In genomic region chr5:136790570-136791196, GRCm38 (mm10) we compare ENCODE assay signal across 8 mouse cellular contexts.
DNase-seq lines count a peak whose midpoint lies in the region; ATAC-seq and TF ChIP-seq lines count a peak whose summit lies in the region.

No protein-coding gene starts in this region.

- peak; percentile 97 for TF ChIP-seq CTCF in Patski (IDR thresholded peaks at IDR 0.05)

- H3K36me3 ChIP-seq in hindbrain, embryonic 13.5 days, result no peaks in the 10 kb centered on the region

- ATAC-seq in Patski, result peak; percentile 65
- ATAC-seq in hindbrain, embryonic 13.5 days (ENCODE audit: low FRiP score), result peak; percentile 90

- no peak overlapping the region for H3K4me3 ChIP-seq in hindbrain, embryonic 13.5 days

- no peak overlapping the region for H3K9ac ChIP-seq in hindbrain, embryonic 13.5 days

- WGBS in hindbrain, embryonic 13.5 days, result 13% methylated on average over 11 of the region's 11 CpGs

- H3K27me3 ChIP-seq in Patski, result peaks cover 11% of the 10 kb centered on the region
- no peaks in the 10 kb centered on the region for H3K27me3 ChIP-seq in hindbrain, embryonic 13.5 days

- H3K9me3 ChIP-seq in hindbrain, embryonic 13.5 days, result no peaks in the 10 kb centered on the region

- H3K4me1 ChIP-seq in hindbrain, embryonic 13.5 days (replicated peaks), result peaks cover 5% of the 10 kb centered on the region; the same call in 1 of the 2 replicates

- peak; percentile 42 for DNase-seq in Patski (ENCODE audit: low read depth, low spot score)
- DNase-seq in cerebellum, adult 9-11 months, result peak; percentile 73
- DNase-seq in frontal cortex, postnatal 10 days (ENCODE audit: low spot score in 2 of 2), result peak; percentile 86 to 90
- DNase-seq in layer of hippocampus, postnatal 14 days (ENCODE audit: low spot score in 2 of 2), result peak; percentile 89 to 95
- peak; percentile 92 for DNase-seq in lung, postnatal 36 days
- DNase-seq in right cerebral cortex, adult 18-20 months, result peak; percentile 88
- DNase-seq in urinary bladder, adult 2 months (ENCODE audit: low spot score), result peak; percentile 83

- in situ Hi-C loops in Patski (cut with MboI; ENCODE audit: low pct_unique_long_range_greater_than_20kb), result loop anchor here (5.0 kb wide), 1 partner anchor 92 kb away; the partner anchor contains the start of gene Col26a1

- POLR2A ChIA-PET in Patski (lab: Charles Lee), result no interaction called here

- CTCF ChIA-PET in Patski (lab: Charles Lee), result interaction anchor here (0.8 to 1.7 kb wide), 7 partner anchors 10 to 122 kb away, joined by 3 to 17 read pairs (median 3); no protein-coding TSS in a partner anchor

- H3K27ac ChIP-seq in hindbrain, embryonic 13.5 days, result peak overlapping the region; percentile 67

- no peak overlapping the region for H3K4me2 ChIP-seq in hindbrain, embryonic 13.5 days

Comparison
In these comparisons a context has a peak if more than half of its experiments do, and no peak if none do; other contexts are left out.
1. DNase-seq: peak in every context shown above with its lines; median percentile 92 in layer of hippocampus, postnatal 14 days; 92 in lung, postnatal 36 days; 88 in frontal cortex, postnatal 10 days; 88 in right cerebral cortex, adult 18-20 months; 83 in urinary bladder, adult 2 months; 73 in cerebellum, adult 9-11 months; 42 in Patski.